Mouse (Mus musculus) heart, postnatal 0 days (tissue): ENCODE measurements around the gene Slc30a10. TPM values are rescaled to one million over a fixed set of nuclear protein-coding genes. Genes with fewer than 3 reads are reported as not detected.
A peak's percentile ranks its signal among the peaks of the same experiment; 100 is the strongest.

ENCODE experiments used
- ATAC-seq: fragments of 200-750 bp; cut with Nextera tagmentation; 2 replicates; pipeline ENCODE4 v1.8.0; 2017; ENCODE audit warnings: low read depth, moderate number of reproducible peaks, moderate library complexity; ENCODE audit not compliant: insufficient read depth
- DNase-seq: peaks from one replicate; pipeline ENCODE4 v3.0.0-alpha.2; 2016; ENCODE audit warnings: low spot score
- H3K27ac ChIP-seq: fragments of 300-500 bp; sonication (generic); 2 replicates; pipeline ENCODE4 v1.5.1; 2014; ENCODE audit warnings: low read depth, mild to moderate bottlenecking
- H3K27me3 ChIP-seq: fragments of 300-500 bp; sonication (generic); 2 replicates; pipeline ENCODE4 v1.6.1; 2014; ENCODE audit warnings: low read length, mixed read lengths; ENCODE audit not compliant: control insufficient read depth, insufficient read depth
- H3K36me3 ChIP-seq: fragments of 300-500 bp; sonication (generic); replicated peaks from 2 replicates; pipeline ENCODE4 v1.6.1; 2014; ENCODE audit warnings: low read length, mixed read lengths; ENCODE audit not compliant: control insufficient read depth, insufficient read depth
- H3K4me1 ChIP-seq: fragments of 300-500 bp; sonication (generic); 2 replicates; pipeline ENCODE4 v1.6.1; 2014; ENCODE audit warnings: antibody characterized with exemption; ENCODE audit not compliant: control insufficient read depth, insufficient read depth
- H3K4me2 ChIP-seq: fragments of 300-500 bp; sonication (generic); 2 replicates; pipeline ENCODE4 v1.6.1; 2014; ENCODE audit warnings: low read depth, mild to moderate bottlenecking, low read length, moderate library complexity
- H3K4me3 ChIP-seq: fragments of 300-500 bp; sonication (generic); 2 replicates; pipeline ENCODE4 v1.5.1; 2014; ENCODE audit warnings: low read depth, low read length
- H3K9ac ChIP-seq: fragments of 300-500 bp; sonication (generic); replicated peaks from 2 replicates; pipeline ENCODE4 v1.6.1; 2014; ENCODE audit warnings: low read depth, low read length, mixed read lengths
- H3K9me3 ChIP-seq: fragments of 300-500 bp; sonication (generic); replicated peaks from 2 replicates; pipeline ENCODE4 v1.6.1; 2016; ENCODE audit warnings: low read length; ENCODE audit not compliant: control insufficient read depth
- CTCF ChIP-seq: IDR thresholded peaks from 2 replicates; pipeline ENCODE4 v1.5.1; 2016; ENCODE audit warnings: antibody characterized with exemption, control low read depth, low read depth
- EP300 ChIP-seq: IDR thresholded peaks from 2 replicates; pipeline ENCODE4 v1.6.1; 2016; ENCODE audit warnings: antibody characterized with exemption, low read depth
- WGBS: fragments of 180-500 bp; shearing (Covaris S2); extraction: QIAGEN DNeasy Blood & Tissue Kit; methylation state at CpG from one replicate; pipeline ENCODE4 v1.1.7; 2014; 5-methylcytosine and 5-hydroxymethylcytosine counted together
- polyA plus RNA-seq: library from polyadenylated mRNA; unstranded; fragments of >200 nt; fragmentation: Nextera tagmentation; extraction: Ambion mirVana; gene quantifications from 2 replicates; pipeline ENCODE4 v1.2.1, GENCODE M21; 2015
- total RNA-seq: library from RNA; depleted of rRNA; stranded (reverse); fragments of >200 nt; gene quantifications from 2 replicates; pipeline ENCODE4 v1.2.3, GENCODE M21; 2014; ENCODE audit warnings: low replicate concordance; rRNA removed

The Slc30a10 gene
- total and polyA plus RNA-seq, 2 experiments from 2014 or later = 0.01 TPM; not detected in 1

DNA sequence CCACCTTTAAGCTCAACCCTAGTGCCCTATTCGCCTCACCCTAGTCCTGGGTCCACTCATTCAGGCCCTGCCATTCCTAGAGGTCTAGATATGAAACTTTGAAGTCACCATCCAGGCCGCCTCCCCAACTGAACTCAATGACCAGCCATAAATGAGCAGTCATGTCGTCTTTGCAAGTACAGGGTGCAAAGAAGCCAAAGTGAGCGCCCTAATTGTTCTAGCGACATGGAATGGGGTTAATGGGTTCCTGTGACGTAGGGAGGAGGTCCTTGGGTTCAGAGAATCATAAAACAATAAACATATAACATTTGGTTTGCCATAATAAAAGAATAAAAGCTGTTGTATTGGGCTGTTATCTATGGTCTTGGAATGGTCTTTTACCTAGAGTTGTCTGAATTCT lies 47.9 kb downstream of the Slc30a10 start:
- Histone ChIP-seq H3K27ac (no peak overlapping the region), H3K4me2 (no peak overlapping the region), H3K9me3 (no peaks in the 10 kb centered on the region), H3K9ac (no peak overlapping the region), H3K27me3 (no peaks in the 10 kb centered on the region), H3K4me1 (no peaks in the 10 kb centered on the region), H3K4me3 (no peak overlapping the region), H3K36me3 (no peaks in the 10 kb centered on the region)
- 51% methylated on average over 6 of the region's 6 CpGs for WGBS
- no peak for TF ChIP-seq CTCF
- no peak for TF ChIP-seq EP300
- no peak for DNase-seq
- ATAC-seq = no peak

GRCm38 (mm10) chr1:185509042-185509441 lies 54.4 kb downstream of the Slc30a10 start:
- WGBS = 77% methylated on average over 3 of the region's 3 CpGs

GRCm38 (mm10) chr1:185511306-185511705 lies 56.7 kb downstream of the Slc30a10 start:
- no peak for ATAC-seq
- no peak overlapping the region for H3K4me2 ChIP-seq
- H3K9me3 ChIP-seq = no peaks in the 10 kb centered on the region
- no peak overlapping the region for H3K9ac ChIP-seq
- 90% methylated on average over 5 of the region's 5 CpGs for whole genome bisulfite sequencing
- no peaks in the 10 kb centered on the region for H3K4me1 ChIP-seq
- no peak for DNase-seq
- no peak overlapping the region for H3K27ac ChIP-seq
- TF ChIP-seq EP300 (no peak), CTCF (no peak)
- H3K36me3 ChIP-seq = no peaks in the 10 kb centered on the region
- no peak overlapping the region for H3K4me3 ChIP-seq
- H3K27me3 ChIP-seq = no peaks in the 10 kb centered on the region

More at GRCm38 (mm10) chr1:185509042-185509441, 54.4 kb downstream of the Slc30a10 start:
- no peak overlapping the region for H3K4me2 ChIP-seq
- H3K27ac ChIP-seq = no peak overlapping the region
- H3K36me3 ChIP-seq = no peaks in the 10 kb centered on the region
- H3K9me3 ChIP-seq = no peaks in the 10 kb centered on the region
- no peaks in the 10 kb centered on the region for H3K4me1 ChIP-seq
- no peak overlapping the region for H3K4me3 ChIP-seq
- TF ChIP-seq EP300 = no peak
- no peak for TF ChIP-seq CTCF
- H3K9ac ChIP-seq = no peak overlapping the region
- ATAC-seq (no peak), DNase-seq (no peak)
- H3K27me3 ChIP-seq = no peaks in the 10 kb centered on the region

DNA sequence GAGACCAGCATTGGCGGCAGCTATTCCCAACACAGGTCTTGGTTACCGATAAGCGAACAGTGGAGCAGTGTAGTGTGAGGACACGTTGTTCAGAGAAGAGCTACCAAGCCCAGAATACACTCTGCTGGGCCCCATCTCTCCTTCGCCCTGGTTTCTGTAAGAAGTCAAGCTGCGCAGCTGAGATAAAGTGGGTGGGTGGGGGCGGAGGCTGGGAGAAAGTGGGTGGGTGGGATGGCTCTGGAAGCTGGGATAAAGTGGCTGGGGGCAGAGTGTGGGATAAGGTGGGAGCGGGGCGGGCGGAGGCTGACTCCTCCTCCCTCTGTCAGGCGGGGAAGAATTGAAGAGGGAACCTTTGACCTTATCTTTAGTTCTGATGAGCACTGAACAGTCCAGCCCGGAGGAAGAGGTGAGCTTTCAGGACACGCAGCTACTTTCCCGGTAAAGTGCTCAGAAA lies 60.9 kb downstream of the Slc30a10 start:
- no peak overlapping the region for H3K4me3 ChIP-seq
- peak overlapping the region; percentile 23; the same call in 1 of the 2 replicates for H3K4me2 ChIP-seq
- WGBS = 42% methylated on average over 14 of the region's 14 CpGs
- H3K27me3 ChIP-seq = no peaks in the 10 kb centered on the region
- no peaks in the 10 kb centered on the region for H3K9me3 ChIP-seq
- H3K27ac ChIP-seq = no peak overlapping the region
- H3K4me1 ChIP-seq = no peaks in the 10 kb centered on the region
- ATAC-seq (no peak), DNase-seq (no peak)
- no peak overlapping the region for H3K9ac ChIP-seq
- H3K36me3 ChIP-seq = no peaks in the 10 kb centered on the region
- no peak for TF ChIP-seq CTCF
- TF ChIP-seq EP300 = no peak

- H3K9me3 ChIP-seq = no peaks in the 10 kb centered on the region
- no peak overlapping the region for H3K4me2 ChIP-seq
- no peak overlapping the region for H3K9ac ChIP-seq
- no peak overlapping the region for H3K4me3 ChIP-seq
- 68% methylated on average over 10 of the region's 10 CpGs for WGBS
- ATAC-seq (no peak), DNase-seq (no peak)
- H3K27ac ChIP-seq = no peak overlapping the region
- TF ChIP-seq EP300 (no peak), CTCF (no peak)
- H3K4me1 ChIP-seq = no peaks in the 10 kb centered on the region
- H3K27me3 ChIP-seq = no peaks in the 10 kb centered on the region
- H3K36me3 ChIP-seq = no peaks in the 10 kb centered on the region
Measured at GRCm38 (mm10) chr1:185516041-185516440, 61.4 kb downstream of the Slc30a10 start.

- peak; percentile 67 for DNase-seq
- peak; percentile 49 for TF ChIP-seq CTCF
- TF ChIP-seq EP300 = no peak
- 3% methylated on average over 3 of the region's 5 CpGs for WGBS
- Histone ChIP-seq H3K4me1 (no peaks in the 10 kb centered on the region), H3K4me2 (no peak overlapping the region), H3K27ac (no peak overlapping the region), H3K4me3 (no peak overlapping the region), H3K9me3 (no peaks in the 10 kb centered on the region), H3K27me3 (no peaks in the 10 kb centered on the region), H3K9ac (no peak overlapping the region), H3K36me3 (no peaks in the 10 kb centered on the region)
- ATAC-seq = no peak
Measured at GRCm38 (mm10) chr1:185517566-185517965, 62.9 kb downstream of the Slc30a10 start.

Other genes starting within 250 kb of the Slc30a10 start
- gene Iars2, start 125.5 kb upstream of the Slc30a10 start, total RNA-seq = 93.3 and 102 TPM in 2 replicates
- gene Iars2, start 125.5 kb upstream of the Slc30a10 start, polyA plus RNA-seq = 36.2 and 38.9 TPM in 2 replicates
- 24.6 and 59.1 TPM in 2 replicates for gene Bpnt1, start 122.7 kb upstream of the Slc30a10 start, total RNA-seq
- 33.7 and 34.3 TPM in 2 replicates for gene Bpnt1, start 122.7 kb upstream of the Slc30a10 start, polyA plus RNA-seq
- gene Eprs, start 91.8 kb upstream of the Slc30a10 start, total RNA-seq = 39.8 and 45.6 TPM in 2 replicates
- gene Eprs, start 91.8 kb upstream of the Slc30a10 start, polyA plus RNA-seq = 73.0 and 75.8 TPM in 2 replicates